Mouse (Mus musculus) ES-CJ7 (cell line): ENCODE results near the gene Tapt1.

Experiments used
- DNase-seq: peaks from one replicate; pipeline ENCODE4 v3.0.0; 2011; ENCODE audit warnings: low read depth, low spot score

Tapt1 gene

DNA sequence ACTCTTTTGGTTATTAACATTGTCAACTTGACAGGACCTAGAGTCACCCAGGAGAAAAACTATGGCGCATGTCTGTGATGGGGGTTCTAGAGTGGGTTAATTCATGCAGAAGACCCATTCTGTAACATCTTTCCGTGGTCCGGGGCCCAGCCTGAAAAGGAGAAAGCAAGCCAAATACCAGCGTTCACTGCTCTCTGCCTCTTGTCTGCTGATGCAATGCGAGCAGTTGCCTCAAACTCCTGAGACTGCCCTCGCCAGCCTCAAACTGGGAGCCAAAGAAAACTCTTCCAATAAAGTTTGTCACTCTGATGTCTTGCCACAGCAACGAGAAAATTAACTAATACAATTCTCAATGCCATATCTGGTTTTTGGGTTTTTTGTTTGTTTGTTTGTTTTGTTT is 8.2 kb upstream of the Tapt1 start:
- no peak for DNase-seq

DNA sequence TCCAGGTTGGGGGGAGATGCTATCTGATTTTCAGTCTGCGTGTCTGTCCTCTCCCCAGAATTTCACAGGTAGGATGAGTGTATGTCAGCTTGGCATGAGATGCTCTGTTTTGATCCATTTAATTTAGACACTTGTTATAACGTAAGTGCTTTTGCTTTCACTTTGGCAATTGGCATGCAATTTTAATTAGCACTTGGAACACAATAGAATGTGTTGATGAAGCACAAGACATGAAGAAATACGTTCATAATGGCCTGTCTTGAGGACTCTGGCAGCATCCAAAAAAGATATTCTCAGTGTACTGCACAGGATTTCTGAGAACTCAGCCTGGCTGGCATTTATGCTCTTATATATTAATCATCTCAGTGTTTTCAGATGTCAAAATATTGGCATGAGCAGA is 7.5 kb upstream of the Tapt1 start:
- no peak for DNase-seq

DNA sequence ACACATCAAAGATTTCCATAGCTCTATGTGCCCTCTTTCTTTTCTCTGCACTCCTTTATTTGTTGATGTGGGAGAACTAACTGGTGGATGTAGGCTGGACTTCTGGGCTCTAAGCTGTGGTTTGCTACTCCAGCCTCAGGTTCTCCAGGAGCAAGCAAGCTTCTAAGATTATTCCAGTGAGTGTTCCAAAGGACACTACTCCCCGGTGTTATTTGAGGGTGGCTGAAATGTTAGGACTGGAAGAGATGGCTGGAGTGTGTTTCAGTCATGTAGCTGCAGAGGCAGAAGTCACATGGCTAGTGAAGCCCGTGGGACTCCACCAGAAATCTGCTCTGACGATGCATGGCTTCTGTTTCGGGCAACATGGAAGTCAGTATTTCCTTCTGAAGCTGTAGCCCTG is 2.3 kb upstream of the Tapt1 start:
- DNase-seq: no peak

DNA sequence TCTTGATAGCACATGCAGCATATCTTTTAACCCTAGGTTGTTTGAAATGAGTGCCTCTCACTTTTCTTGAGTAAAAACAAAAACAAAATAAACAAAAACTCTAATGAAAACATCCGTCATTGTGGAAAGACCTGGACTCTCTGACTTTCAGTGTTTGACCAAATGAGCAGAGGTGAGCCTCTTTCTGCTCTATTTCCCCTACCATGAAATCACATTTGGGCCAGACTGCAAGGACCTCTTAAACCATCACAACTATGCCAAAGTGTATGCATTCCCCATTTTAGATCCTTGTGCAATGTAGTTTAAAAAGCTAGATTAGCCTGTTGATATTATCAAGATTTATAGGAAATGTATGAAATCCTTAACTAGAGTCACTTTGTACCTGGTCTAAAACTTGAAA is 1.9 kb upstream of the Tapt1 start:
- DNase-seq: no peak

DNA sequence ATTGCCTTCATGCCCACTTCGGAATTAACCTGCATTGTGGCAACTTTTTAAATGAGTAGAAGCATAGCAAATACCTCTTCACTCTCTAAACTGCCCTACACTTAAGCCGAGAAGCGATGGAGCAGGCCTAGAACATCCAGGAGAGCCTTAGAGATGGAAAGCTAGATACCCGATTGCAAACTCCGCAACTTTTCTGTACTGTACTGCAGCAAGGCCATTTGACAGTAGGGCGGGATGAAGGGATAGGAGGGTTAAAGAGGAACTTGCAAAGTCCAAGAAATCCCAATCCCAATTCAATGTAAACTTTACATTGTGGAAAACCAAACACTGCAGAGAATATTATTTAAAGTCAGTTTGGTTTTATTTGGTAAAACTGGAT is 1.0 kb upstream of the Tapt1 start:
- DNase-seq: no peak

DNA sequence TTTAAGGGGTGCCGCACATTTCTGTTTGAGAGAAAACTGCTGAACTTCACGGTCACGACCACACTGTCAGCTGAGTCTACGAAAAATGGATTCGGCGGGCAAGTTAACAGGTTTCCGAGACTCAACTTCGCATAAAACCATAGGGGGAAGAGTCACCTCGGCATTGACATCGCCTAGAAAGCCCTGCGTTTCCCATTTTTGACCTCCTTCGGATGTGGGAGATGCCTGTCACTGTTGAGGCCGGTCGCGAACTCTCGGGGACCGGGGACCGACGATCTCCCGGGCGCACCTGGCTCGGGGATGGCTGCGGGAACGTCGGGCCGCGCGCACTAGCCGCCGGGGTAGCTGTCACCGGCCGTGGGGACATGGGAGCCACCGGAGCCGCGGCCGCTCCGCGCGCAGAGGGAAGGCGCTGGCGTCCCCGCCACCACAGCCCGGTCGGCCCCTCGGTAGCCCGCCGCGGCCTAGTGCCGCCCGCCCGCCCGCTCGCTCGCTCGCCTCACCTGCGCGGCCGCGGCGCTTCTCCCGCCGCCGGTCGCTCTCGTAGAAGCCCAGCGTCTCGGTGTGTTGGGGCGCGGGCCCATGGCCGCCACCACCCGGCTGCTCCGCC is 410 bp downstream of the Tapt1 start:
- no peak for DNase-seq

DNA sequence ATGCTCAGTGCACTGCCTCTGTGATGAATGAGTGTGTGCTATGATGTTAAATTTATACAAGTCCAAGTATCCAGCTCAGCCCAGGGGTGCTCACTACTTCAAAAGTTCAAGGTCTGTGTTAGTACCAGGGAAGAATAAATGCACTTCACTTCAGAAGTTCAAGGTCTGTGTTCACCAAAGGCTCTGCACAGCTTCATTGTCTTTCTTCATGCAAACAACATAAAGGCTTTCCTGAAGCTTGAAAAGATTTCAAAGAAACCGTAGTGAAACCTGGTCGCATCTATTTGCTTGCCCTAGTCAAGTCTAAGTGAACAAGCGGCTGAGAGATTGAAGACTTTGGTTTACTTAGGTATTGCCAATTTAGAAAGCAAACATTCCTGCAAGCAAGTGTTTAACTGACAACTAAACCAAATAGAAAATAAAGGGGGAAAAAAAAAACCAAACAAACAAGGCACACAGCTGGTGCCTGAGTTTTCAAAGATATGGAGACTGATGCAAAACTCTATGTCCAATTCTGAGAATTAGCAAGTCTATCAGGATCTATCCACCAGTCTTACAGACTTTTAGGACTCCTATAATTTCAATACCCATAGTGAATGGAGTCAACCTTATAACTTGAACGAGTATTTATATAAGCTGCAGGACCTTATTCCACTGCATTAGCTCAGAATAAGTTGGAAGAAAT is 1.4 kb downstream of the Tapt1 start:
- DNase-seq: no peak

DNA sequence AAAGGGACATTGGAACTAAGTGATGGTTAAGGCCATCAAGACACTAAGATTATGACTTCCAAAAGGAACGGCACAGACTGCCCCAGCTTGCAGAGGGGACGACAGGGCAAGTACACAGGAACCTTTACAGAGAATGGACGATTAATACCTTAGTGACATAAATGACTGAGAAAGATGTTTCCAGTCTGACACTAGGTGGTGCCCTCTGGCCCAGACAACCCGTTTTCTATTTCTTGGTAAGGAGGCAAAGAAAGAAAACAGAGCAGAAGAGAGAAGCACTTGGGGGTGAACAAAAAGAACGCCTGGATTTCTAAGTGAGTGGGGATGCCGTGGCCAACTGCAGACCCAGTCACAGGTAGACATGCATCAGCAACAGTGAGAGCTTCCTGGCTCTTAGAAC is 2.2 kb downstream of the Tapt1 start:
- DNase-seq: peak; percentile 25

DNA sequence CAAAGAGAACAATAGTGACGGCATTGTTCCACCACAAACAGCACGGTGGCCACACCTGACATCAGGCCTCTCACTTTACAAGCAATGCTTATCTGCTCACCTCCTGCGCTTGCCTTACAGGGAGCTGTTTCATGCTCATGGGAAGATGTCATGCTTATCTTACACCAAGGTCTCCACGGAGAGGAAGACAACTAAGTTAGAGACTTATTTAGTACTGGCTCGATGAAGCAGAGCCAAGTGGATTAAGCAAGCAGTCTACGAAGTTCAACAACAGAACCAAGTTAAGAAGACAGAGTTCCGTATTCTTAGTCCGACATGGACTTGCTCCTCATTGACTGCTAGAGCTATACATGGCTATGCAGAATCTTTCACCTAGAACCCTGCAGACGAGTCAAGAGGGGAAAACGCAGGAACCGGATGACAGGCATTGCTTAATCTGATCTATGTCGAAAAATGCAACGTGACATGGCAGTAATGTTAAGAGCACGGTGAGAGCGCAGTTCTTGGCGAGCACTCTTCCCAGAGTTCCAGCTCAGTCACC is 3.0 kb downstream of the Tapt1 start:
- peak; percentile 28 for DNase-seq

DNA sequence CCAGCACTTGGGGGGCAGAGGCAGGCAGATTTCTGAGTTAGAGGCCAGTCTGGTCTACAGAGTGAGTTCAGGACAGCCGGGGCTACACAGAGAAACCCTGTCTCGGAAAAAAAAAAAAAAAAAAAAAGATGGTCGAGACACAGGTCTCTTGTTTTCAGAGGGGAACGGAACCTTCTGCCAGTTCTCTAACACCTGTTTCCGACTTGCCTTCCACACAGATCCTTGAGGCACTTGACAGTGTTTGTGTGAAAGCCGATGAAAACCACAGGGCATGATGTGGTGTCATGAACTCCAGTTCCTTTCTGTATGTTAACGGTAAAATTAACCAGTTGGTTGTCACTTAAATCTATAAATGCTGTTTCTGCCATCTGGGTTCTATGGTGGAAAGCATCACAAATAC is 6.0 kb downstream of the Tapt1 start:
- DNase-seq: no peak

DNA sequence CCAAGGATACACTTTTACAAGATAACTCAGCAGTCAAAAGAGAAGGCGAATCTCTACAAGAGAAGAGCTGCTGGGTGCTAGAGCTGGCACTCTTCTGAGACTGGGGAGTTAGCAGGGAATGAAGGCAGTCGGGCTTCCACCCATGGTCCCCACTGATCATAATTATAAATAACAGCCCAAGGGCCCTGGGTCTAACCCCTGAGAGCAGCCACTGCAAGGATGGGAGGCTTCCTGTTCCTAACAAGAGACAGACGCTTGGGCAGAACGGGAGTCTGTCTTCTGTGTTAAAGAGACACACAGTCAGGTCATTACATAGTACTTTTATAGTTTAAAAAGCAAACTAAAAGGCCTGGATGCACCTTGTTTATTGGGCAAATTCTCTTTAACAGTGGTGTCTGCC is 6.6 kb downstream of the Tapt1 start:
- DNase-seq: no peak

DNA sequence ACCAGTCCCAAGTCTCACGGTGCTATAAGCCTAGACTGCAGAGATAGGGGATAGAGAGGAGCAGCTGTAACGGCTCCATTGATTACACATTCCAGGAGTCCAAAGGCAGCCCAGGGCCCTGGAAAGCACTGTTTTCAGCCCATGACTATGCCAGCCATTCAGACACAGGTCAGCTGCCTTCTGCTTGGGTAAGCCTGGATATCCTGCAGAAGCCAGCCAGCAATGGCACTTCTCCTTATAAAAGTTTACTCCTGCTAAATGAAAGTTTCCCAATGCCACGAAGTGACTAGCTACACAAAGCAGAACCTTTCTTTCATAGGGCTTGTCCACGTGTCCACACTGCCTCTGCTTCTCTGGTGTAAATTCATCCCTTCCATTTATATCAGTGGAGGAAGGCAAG is 7.9 kb downstream of the Tapt1 start:
- DNase-seq: no peak

DNA sequence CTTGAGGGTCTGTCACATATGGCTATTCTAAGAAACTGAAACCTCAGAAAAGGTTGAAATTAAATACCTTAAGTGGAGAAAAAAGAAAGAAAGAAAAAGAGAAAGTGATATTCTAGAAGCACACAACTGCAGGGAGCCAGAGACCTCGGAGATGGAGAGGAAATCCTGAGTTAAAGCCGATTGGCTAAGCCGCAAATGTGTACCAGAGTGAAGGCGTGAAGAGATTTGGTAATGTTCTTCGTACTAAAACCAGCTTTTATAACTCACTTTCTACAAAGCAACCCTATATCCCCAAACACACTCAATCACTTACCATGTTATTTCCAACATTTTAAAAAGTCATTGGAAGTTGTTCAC is 8.8 kb downstream of the Tapt1 start:
- no peak for DNase-seq

DNA sequence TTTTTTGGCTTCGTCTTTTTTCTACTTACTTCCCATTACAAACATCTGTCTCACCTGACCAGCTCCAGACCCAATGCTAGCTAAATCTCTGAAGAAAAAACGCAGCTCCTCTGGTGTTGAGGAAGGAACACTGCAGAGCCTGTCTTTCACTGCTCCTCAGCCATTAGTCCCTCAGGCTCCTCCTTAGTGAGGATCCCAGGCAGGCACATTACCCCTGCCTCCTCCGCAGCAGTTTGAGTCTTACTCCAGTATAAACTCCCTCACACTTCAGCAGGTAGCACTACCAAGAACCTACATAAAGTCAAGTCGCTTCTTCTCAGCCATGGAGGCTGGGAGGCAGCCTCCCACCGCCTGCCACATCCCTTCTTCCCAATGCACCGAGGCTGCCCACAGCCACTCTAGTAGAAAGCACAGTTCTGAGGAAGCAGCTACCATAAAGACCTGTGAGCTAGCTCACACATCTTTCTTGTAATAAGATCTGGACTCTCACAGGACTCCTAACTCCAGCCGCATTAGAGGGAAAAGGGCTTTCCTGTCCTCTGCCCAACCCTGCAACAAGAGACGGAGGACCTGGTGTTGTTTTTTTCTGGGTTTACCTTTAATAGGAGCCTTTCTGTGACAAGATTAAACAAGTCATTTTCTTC is 9.3 kb downstream of the Tapt1 start:
- DNase-seq: peak; percentile 20

DNA sequence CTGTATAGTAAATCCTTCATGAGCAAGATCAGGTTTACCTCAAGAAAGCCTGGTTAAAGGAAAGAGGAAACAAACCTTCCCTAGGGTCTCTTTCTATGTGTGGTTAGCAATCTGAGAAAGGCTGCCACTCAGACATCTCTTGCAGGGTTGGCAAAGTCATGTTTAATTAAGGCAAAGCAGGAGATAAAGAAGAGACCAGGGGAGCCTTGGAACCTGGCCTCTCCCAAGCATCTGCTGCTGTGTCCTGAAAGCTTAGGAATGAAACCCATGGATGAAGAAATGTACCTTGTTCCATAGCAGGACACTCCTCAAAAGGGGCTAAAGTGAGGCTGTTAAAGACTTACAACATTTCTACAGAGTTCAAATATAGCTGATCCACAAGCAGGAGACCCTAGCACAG is 11.3 kb downstream of the Tapt1 start:
- no peak for DNase-seq

DNA sequence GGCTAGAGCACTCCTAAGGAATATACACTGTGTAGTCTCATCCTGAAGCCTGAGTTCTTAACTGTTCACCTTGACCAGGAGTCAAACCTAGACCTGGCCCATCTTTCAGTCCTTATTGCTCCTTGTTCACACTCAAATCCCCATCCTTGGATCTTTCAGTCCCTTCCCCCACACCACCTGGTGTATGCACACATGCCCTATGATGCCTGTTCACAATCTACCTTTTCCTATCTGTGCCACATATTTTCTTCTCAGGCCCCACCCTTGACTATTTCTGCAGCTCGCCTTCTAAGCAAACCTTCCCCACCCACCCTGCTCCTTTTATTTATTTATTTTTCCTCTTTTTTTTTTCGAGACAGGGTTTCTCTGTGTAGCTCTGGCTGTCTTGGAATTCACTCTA is 12.4 kb downstream of the Tapt1 start:
- DNase-seq: no peak

DNA sequence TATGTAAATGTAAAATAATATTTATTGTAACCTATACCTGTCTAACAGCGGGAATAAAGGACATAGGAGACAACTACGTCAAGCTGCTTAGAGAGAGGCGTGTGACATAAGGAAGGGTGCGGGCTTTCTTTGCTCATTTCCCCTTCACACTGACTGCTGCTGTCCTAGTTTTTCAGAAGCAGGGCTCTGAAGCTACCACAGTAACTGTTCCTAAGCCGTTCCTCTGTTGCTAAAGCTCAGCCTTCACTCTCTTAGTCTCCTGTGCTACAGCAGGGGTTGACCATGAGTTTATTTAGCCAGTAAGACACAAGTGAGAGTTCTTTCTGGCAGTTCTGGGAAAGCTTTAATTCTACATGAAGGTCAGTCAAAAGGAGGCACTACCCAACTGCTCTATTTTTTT is 13.0 kb downstream of the Tapt1 start:
- no peak for DNase-seq

DNA sequence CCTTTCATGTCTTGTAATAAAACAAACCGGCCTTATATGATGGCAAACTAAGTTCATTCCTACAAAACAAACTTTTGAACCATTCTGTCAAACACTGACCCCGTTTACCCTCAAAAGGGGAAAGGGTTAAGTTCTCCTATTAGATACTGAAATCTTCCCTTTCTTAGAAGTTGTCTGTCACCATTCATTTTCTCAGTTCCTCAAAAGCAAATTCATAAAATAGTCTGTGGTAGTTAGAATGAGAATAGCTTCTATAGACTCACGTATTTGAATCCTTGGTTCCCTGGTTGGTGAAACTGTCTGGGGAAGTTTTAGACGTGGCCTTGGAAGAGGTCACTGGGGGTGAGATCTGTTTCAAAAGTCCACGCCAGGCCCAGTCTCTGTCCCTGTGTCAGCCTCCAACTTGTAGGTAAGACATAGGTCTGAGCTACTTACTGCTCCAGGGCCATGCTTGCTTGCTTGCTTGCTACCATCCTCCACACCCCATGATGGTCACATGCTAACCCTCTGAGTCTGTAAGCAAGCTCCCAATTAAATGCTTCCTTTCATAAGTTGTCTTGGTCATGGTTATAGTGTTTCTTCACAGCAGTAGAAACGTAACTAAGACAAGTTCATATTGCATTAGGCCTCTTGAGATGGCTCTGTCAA is 14.5 kb downstream of the Tapt1 start:
- no peak for DNase-seq

DNA sequence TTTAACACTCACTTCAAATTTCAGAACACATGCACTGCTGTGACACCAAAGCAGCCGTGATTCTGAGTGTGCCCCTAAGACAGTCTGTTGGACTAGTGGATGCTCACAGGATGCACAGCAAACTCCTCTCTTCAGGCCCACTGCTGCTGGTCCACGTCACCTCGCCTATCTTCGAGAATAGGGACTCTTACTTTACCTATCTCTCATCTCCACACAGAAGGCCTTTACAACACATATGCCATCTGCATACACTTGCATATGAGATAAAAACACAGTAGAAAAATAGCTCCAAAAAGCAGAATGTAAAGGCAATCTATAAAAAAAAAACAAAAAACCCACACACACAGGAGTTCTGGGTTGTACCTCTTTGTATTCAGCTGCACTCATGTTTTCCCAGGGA is 19.1 kb downstream of the Tapt1 start:
- DNase-seq: no peak

DNA sequence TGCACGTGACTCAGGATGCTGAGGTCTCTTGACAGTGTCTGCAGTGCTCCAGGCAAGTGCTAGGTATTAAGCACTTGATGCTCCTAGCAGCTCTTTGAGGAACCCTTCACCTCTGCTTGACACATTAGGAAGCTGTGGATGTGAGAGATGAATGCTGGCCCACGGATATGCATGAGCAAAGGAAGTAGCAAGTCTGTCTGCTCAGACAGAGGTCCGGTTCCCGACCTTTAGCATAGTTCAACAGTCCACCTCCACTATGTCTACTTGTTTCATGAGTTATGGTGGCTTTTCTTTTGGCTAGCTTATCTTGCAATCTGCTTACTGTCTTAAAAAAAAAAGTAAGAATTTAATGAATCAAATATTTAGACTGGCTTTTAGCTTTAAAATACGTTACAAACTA is 19.8 kb downstream of the Tapt1 start:
- DNase-seq: no peak

DNA sequence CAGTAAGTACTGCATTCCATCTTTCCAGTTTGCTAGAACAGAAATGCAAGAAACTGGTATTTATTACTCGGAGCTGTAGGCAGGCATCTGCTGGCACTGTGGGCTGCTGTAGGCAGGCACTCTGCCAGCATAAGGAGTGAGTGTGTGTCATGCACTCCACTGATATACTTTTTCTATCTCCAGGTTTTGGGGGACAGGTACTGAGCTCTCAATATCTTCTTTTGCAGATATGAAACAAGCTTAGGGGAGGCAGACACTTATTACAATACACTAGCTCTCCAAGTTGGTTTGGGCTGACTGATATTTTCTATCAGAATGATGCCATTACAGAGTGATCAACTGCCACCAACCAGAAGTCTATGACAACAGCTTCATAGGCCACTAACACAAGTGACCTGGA is 23.0 kb downstream of the Tapt1 start:
- DNase-seq: no peak

DNA sequence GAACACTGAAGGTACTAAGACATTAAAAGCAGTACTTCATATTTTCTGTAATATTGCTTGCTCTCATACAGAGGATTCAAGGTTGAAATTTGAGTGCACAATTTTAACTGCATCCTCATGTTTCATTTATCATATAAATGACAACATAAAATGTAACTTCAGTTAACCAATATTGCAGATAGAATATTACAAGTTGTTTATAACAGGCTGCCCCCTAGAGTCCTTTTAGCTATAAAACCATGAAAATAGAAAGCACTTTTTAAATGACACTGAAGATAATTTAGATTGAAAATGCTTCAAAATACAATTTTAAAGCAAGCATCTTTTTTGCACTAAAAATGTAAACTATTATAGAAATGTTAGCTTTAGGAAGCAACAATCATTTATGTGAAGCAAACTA is 24.8 kb downstream of the Tapt1 start:
- DNase-seq: no peak

DNA sequence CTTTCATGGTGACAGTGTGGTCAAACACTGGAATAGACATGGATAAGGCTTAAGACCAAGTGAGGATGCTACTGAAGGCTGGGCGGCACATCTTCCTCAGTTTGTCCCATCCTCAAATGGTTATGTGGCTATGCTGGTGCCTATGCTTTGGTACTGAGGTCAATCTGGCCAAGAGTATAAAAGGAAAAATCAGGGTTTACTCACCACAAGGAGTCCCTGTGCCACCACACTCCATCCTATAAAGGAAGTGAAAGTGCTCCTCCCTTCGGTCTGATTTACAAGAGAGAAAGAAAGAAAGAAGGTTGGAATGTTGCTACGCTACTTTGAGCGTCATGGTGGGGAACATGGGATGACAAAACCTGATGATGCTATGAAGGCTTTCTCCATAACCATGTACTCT is 27.3 kb downstream of the Tapt1 start:
- no peak for DNase-seq
